Mouse (Mus musculus) ES-E14 (cell line): ENCODE measurements around the gene Zfyve1.

ENCODE experiments used
- CHD2 ChIP-seq: IDR thresholded peaks from 2 replicates; pipeline ENCODE4 v1.6.1; 2014; ENCODE audit warnings: mild to moderate bottlenecking, low read depth, low read length, inconsistent platforms
- ZC3H11A ChIP-seq: IDR thresholded peaks from 2 replicates; pipeline ENCODE4 v1.6.1; 2012; ENCODE audit warnings: low read depth, mild to moderate bottlenecking, inconsistent platforms, low read length, borderline replicate concordance
- ZNF384 ChIP-seq: IDR thresholded peaks from 2 replicates; pipeline ENCODE4 v1.6.1; 2012; ENCODE audit warnings: low read depth, low read length, inconsistent platforms

DNA sequence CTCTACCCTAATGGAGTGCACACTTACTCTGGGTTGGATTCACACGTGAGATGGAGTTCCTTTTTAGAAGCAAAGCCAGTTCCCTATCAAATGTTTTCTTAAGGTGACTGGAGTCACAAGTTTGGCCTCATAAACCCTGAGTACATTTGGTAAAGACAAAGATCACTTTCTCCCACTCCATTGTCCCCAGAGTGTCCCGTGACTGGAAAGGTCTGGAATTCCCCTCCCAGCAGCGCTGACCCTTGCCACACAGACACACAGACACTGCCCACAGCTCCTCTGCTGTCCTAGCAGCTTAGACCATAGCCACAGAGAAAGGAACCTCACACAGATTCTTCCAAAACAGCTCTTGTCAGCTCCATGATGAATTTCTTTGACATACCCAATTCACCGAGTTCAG lies 14.9 kb downstream of the Zfyve1 start:
- TF ChIP-seq ZNF384 (no peak), ZC3H11A (no peak), CHD2 (no peak)
